Mouse (Mus musculus): ENCODE data around the gene Tmem9b. TPM values are rescaled to one million over a fixed set of nuclear protein-coding genes. Genes with fewer than 3 reads are reported as not detected.

Tmem9b gene
- polyA plus RNA-seq, 1 experiment from 2014 or later, result 63.9 TPM

- peak; percentile 98 for ATAC-seq (ENCODE audit: low FRiP score)
- peaks cover 8% of the 10 kb centered on the region for H3K27me3 ChIP-seq (ENCODE audit: control insufficient read depth, insufficient read depth, low read length)
- H3K36me3 ChIP-seq (ENCODE audit: control insufficient read depth, insufficient read depth, low read length), result no peaks in the 10 kb centered on the region
- peak within 1 kb of the TSS; percentile 82 for H3K9ac ChIP-seq (ENCODE audit: low read length)
- H3K4me1 ChIP-seq (ENCODE audit: control insufficient read depth, insufficient read depth, low read length), result peaks cover 3% of the 10 kb centered on the region; the same call in 1 of the 2 replicates
- H3K4me2 ChIP-seq, result peak within 1 kb of the TSS; percentile 74
- H3K27ac ChIP-seq (ENCODE audit: low read depth, low read length), result peak within 1 kb of the TSS; percentile 54
- DNase-seq (ENCODE audit: low spot score, missing footprints), result peak; percentile 100
- no peaks in the 10 kb centered on the region for H3K9me3 ChIP-seq (ENCODE audit: control insufficient read depth, low read length)
- H3K4me3 ChIP-seq (ENCODE audit: low read depth, low read length), result peak within 1 kb of the TSS; percentile 67
- whole genome bisulfite sequencing, result under 1% methylated on average over 61 of the region's 61 CpGs
Measured at GRCm38 (mm10) chr7:109703190-109704015, 49.3 kb downstream of the Tmem9b start, which contains the start of the genes St5 and Akip1. Gene St5, minus strand, starts transcription at chr7:109703605. Gene Akip1, plus strand, starts transcription at chr7:109703690.

DNA sequence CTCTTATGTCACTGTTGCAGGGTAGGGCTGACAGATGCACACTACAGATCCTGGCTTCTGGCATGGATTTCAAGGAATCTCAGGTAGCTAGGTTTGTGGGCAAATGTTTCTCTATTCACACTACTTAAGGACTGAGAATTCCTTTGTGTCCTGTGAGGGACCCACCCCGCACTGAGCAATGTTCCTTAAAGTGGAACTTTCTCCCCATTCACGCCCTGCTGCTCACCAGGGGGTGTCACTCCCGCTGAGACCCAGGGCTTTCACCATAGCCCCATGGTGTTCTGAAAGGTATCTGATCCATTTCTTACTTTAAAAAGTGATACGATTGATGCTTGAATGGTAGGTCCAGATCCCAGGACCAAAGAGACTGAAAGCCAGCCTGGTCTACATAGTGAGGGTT lies 50.0 kb downstream of the Tmem9b start:
- H3K4me3 ChIP-seq (ENCODE audit: low read depth, low read length), result peak overlapping the region; percentile 67; the same call in 1 of the 2 replicates
- no peak overlapping the region for H3K27ac ChIP-seq (ENCODE audit: low read depth, low read length)
- peaks cover 8% of the 10 kb centered on the region for H3K27me3 ChIP-seq (ENCODE audit: control insufficient read depth, insufficient read depth, low read length)
- DNase-seq (ENCODE audit: low spot score, missing footprints), result peak; percentile 85
- 25% methylated on average over 4 of the region's 4 CpGs for WGBS
- ATAC-seq (ENCODE audit: low FRiP score), result no peak
- peaks cover 3% of the 10 kb centered on the region; the same call in 1 of the 2 replicates for H3K4me1 ChIP-seq (ENCODE audit: control insufficient read depth, insufficient read depth, low read length)
- no peak overlapping the region for H3K9ac ChIP-seq (ENCODE audit: low read length)
- no peaks in the 10 kb centered on the region for H3K9me3 ChIP-seq (ENCODE audit: control insufficient read depth, low read length)
- H3K36me3 ChIP-seq (ENCODE audit: control insufficient read depth, insufficient read depth, low read length), result no peaks in the 10 kb centered on the region
- H3K4me2 ChIP-seq, result no peak overlapping the region

DNA sequence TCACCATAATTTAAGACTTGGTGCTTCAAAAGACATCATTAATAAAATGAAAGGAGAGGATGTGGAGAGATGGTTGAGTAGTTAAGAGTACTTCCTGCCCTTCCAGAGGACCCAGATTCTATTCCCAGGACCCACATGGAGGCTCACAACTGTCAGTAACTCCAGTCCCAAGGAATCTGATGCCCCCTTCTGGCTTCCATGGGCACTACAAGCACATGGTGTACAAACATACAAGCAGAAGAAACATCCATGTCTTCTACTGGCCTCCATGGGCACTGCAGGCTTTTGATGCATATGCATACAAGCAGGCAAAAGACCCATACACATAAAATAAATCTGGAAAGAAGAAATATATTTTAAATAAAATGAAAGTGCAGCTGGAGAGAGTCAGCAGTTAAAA lies 52.5 kb downstream of the Tmem9b start:
- DNase-seq (ENCODE audit: low spot score, missing footprints) (no peak), ATAC-seq (ENCODE audit: low FRiP score) (no peak)

DNA sequence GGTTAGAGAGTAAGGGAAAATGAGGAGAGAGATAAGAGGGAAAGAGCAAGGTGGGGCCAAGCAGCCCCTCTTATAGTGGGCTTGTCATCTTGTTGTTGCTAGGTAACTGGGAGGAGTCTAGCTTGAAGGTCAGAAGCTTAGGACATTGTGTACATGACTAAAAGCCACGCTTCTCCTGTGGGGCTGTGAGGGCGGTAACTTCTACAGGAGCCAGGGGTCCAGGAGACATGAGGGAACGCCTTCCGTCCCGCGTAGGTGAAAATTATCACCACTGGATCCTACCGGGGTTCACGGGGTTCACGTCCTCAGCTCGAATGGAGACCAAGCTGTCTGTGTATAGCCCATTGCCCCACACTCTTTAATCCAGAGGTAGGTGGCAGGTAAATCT lies 57.3 kb downstream of the Tmem9b start:
- Histone ChIP-seq H3K36me3 (ENCODE audit: control insufficient read depth, insufficient read depth, low read length) (no peaks in the 10 kb centered on the region), H3K4me2 (no peak overlapping the region), H3K27me3 (ENCODE audit: control insufficient read depth, insufficient read depth, low read length) (no peaks in the 10 kb centered on the region), H3K9me3 (ENCODE audit: control insufficient read depth, low read length) (no peaks in the 10 kb centered on the region), H3K4me3 (ENCODE audit: low read depth, low read length) (no peak overlapping the region), H3K9ac (ENCODE audit: low read length) (no peak overlapping the region), H3K27ac (ENCODE audit: low read depth, low read length) (no peak overlapping the region), H3K4me1 (ENCODE audit: control insufficient read depth, insufficient read depth, low read length) (no peaks in the 10 kb centered on the region)
- DNase-seq (ENCODE audit: low spot score, missing footprints) (peak; percentile 66), ATAC-seq (ENCODE audit: low FRiP score) (no peak)
- WGBS, result 92% methylated on average over 10 of the region's 10 CpGs

More for the DNA sequence above, 52.5 kb downstream of the Tmem9b start:
- no peak overlapping the region for H3K27ac ChIP-seq (ENCODE audit: low read depth, low read length)
- peaks cover 3% of the 10 kb centered on the region; the same call in 1 of the 2 replicates for H3K4me1 ChIP-seq (ENCODE audit: control insufficient read depth, insufficient read depth, low read length)
- H3K9ac ChIP-seq (ENCODE audit: low read length), result no peak overlapping the region
- H3K4me2 ChIP-seq, result no peak overlapping the region
- H3K27me3 ChIP-seq (ENCODE audit: control insufficient read depth, insufficient read depth, low read length), result peaks cover 8% of the 10 kb centered on the region
- H3K36me3 ChIP-seq (ENCODE audit: control insufficient read depth, insufficient read depth, low read length), result no peaks in the 10 kb centered on the region
- H3K9me3 ChIP-seq (ENCODE audit: control insufficient read depth, low read length), result no peaks in the 10 kb centered on the region
- no peak overlapping the region for H3K4me3 ChIP-seq (ENCODE audit: low read depth, low read length)

- WGBS, result 83% methylated on average over 13 of the region's 13 CpGs
- Histone ChIP-seq H3K27ac (ENCODE audit: low read depth, low read length) (no peak overlapping the region), H3K4me3 (ENCODE audit: low read depth, low read length) (no peak overlapping the region), H3K9me3 (ENCODE audit: control insufficient read depth, low read length) (no peaks in the 10 kb centered on the region), H3K27me3 (ENCODE audit: control insufficient read depth, insufficient read depth, low read length) (no peaks in the 10 kb centered on the region), H3K9ac (ENCODE audit: low read length) (no peak overlapping the region), H3K4me2 (no peak overlapping the region), H3K4me1 (ENCODE audit: control insufficient read depth, insufficient read depth, low read length) (no peaks in the 10 kb centered on the region), H3K36me3 (ENCODE audit: control insufficient read depth, insufficient read depth, low read length) (no peaks in the 10 kb centered on the region)
- DNase-seq (ENCODE audit: low spot score, missing footprints) (no peak), ATAC-seq (ENCODE audit: low FRiP score) (no peak)
Measured at GRCm38 (mm10) chr7:109694576-109695338, 57.9 kb downstream of the Tmem9b start.

- no peak for ATAC-seq (ENCODE audit: low FRiP score)
- Histone ChIP-seq H3K4me2 (no peak overlapping the region), H3K9me3 (ENCODE audit: control insufficient read depth, low read length) (no peaks in the 10 kb centered on the region), H3K36me3 (ENCODE audit: control insufficient read depth, insufficient read depth, low read length) (no peaks in the 10 kb centered on the region), H3K4me1 (ENCODE audit: control insufficient read depth, insufficient read depth, low read length) (no peaks in the 10 kb centered on the region), H3K27ac (ENCODE audit: low read depth, low read length) (no peak overlapping the region), H3K27me3 (ENCODE audit: control insufficient read depth, insufficient read depth, low read length) (no peaks in the 10 kb centered on the region), H3K9ac (ENCODE audit: low read length) (no peak overlapping the region), H3K4me3 (ENCODE audit: low read depth, low read length) (no peak overlapping the region)
- no peak for DNase-seq (ENCODE audit: low spot score, missing footprints)
- 89% methylated on average over 5 of the region's 5 CpGs for WGBS
Measured at GRCm38 (mm10) chr7:109690961-109691360, 61.7 kb downstream of the Tmem9b start.

DNA sequence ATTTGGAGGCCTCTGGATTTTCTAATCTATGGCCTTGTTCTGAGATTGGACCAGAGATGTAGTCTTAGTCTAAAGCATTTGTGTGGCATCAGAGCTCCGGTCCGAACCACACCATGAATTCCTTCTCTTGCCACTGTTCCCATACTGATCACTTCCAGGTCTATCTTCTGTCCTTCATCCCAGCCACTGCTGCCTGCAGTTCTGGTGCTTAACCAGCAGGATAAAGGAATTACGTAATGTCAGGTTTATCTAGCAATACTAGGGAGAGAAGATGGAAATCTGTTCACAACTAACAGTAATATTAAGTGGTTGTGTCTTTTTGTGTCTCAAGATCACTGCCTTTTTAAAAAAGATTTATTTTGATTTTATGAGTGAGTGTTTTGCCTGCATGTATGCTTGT lies 62.6 kb downstream of the Tmem9b start:
- no peaks in the 10 kb centered on the region for H3K27me3 ChIP-seq (ENCODE audit: control insufficient read depth, insufficient read depth, low read length)
- no peak overlapping the region for H3K4me2 ChIP-seq
- H3K36me3 ChIP-seq (ENCODE audit: control insufficient read depth, insufficient read depth, low read length), result no peaks in the 10 kb centered on the region
- DNase-seq (ENCODE audit: low spot score, missing footprints) (no peak), ATAC-seq (ENCODE audit: low FRiP score) (no peak)
- no peak overlapping the region for H3K4me3 ChIP-seq (ENCODE audit: low read depth, low read length)
- no peak overlapping the region for H3K9ac ChIP-seq (ENCODE audit: low read length)
- no peaks in the 10 kb centered on the region for H3K4me1 ChIP-seq (ENCODE audit: control insufficient read depth, insufficient read depth, low read length)
- H3K27ac ChIP-seq (ENCODE audit: low read depth, low read length), result no peak overlapping the region
- H3K9me3 ChIP-seq (ENCODE audit: control insufficient read depth, low read length), result no peaks in the 10 kb centered on the region
- 89% methylated on average over 3 of the region's 3 CpGs for WGBS

GRCm38 (mm10) chr7:109686585-109687128 lies 66.0 kb downstream of the Tmem9b start:
- Histone ChIP-seq H3K4me3 (ENCODE audit: low read depth, low read length) (no peak overlapping the region), H3K27me3 (ENCODE audit: control insufficient read depth, insufficient read depth, low read length) (no peaks in the 10 kb centered on the region), H3K9ac (ENCODE audit: low read length) (no peak overlapping the region), H3K36me3 (ENCODE audit: control insufficient read depth, insufficient read depth, low read length) (no peaks in the 10 kb centered on the region), H3K4me1 (ENCODE audit: control insufficient read depth, insufficient read depth, low read length) (no peaks in the 10 kb centered on the region), H3K9me3 (ENCODE audit: control insufficient read depth, low read length) (no peaks in the 10 kb centered on the region), H3K4me2 (no peak overlapping the region), H3K27ac (ENCODE audit: low read depth, low read length) (no peak overlapping the region)
- ATAC-seq (ENCODE audit: low FRiP score), result no peak
- 58% methylated on average over 9 of the region's 9 CpGs for WGBS
- DNase-seq (ENCODE audit: low spot score, missing footprints), result no peak

All from midbrain, embryonic 11.5 days (tissue).